Mouse (Mus musculus) lung, postnatal 14 days (tissue): ENCODE measurements around the gene Maco1.

Source experiments
- DNase-seq: peaks from one replicate; pipeline ENCODE4 v3.0.0; 2021

Gene Maco1

DNA sequence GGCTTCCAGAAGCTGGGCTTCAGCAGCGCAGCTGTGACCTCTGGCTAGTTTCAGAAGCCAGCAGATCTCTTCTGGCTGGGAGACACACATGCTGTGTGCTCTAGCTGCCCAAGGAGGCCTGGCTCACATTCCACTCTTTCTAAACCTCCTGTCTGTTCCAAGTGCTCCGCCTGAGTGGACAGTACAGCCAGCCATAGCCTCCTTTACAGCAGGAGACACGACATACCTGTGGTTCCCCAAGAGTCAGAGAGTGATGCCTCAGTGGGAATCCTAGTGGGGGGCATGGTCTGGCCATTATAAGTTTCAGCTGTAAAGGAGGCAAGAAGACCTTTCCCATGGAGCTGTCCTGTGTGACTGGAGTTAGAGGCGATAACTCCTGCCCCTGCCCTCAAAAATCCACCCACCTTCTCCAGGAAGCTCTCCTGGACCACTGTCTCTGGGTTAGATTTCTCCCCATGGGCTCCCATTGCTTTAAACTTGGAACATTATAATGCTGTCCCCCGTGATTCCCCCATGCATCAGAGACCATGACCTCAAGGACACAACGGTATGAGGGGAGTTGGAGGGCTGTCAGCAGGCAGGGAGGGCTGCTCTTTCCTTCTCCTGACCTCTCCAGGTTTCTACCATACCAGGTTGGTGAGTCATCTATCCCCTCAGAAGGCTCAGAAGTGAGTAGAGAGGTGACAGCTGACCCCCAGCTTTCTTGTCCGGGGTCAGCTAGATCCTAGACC lies 83.9 kb downstream of the Maco1 start:
- DNase-seq = no peak

DNA sequence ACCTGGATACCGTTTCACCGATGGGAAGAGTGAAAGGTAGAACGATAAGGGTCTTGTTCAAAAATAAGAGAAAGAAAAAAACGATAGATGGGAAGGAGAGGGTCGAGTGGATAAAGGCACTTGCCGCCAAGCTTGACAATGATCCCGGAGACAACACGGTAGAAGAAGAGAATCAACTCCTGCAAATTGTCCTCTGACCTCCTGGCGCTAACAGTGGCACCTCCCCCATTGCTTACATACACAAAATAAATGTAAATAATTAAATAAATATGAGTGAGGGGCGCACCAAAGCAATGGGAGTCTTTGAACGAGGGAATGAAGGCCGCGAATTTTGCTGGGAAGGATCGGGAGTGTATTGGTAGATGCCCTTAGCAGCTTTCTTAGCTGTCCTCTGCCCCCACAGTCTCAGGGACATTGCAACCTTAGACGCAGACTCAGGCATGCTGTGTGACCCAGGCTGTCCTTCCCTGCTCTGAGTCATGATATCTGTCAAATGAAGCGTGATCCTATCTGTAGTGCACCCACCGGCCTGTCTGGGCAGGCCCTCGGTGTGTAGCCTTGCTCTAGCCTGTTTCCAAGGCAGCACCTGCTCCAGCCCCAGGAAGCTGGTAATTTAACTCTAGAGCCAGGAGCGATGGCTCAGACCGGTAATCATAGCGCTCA lies 84.8 kb downstream of the Maco1 start:
- DNase-seq = no peak

DNA sequence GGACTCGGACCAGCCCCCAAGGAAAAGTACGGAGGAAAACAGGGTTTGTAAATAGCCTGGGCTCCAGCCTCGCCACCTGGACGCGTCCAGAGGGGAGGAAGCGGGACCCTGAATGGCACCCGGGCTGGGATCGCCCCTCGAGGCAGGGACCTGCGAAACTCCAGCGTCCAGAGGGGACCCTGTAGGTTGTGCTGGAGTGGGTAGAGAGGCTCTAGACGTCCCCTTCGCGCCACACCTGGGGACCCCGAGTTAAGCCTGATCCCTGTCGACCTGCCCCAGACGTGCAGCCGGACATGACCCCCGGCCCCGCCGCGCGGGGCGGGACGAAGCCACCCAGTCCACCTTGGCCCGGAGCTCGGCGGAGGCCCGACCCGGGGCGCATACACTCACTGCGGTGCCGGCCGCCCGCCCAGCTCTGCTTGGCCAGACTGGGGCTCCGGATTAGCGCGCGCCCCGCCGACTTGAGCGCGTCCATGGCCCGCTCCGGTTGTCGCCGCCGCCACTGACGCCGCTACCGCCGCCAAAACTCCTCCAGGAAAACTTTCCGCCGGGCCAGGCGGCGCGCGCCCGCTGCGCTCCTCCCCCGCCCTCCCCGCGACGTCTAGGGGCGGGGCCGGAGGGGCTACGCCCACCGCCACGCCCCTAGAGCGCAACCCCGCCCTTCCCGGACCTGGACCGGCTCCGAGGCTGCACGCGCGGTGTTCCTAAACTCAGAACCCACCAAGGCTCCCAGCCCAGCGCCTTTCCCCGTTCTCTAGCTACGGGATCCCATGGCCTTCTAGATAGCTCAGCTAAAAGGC lies 85.5 kb downstream of the Maco1 start, which contains the start of gene Ldlrap1:
Gene Ldlrap1 (minus strand): TSS at position 599 of the 800 bp plus-strand sequence.
- peak; percentile 89 for DNase-seq

DNA sequence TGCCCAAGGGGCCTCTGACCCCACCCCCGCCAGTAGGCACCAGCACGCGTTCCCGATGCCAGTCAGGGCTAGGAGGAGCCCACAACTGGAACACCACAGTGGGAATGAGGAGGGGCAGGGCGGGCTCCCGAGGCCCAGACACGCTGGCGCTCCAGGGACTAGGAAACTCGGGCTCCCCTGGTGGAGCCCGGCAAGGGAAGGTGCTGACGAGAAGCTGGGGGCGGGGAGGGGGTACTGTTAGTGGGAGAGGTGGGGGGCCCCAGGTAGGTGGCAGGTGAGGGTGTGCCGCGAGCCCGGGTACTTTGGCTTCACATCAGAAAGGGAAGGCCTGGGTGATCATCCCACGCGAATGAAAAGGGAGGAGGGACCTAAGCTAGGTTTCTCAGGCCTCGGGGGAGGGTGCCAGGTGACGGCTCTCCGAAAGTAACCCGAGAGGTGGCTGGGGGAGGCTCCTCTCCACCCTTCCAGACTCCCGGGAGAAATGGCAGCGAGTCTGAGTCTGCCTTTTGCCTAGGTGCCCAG lies 86.2 kb downstream of the Maco1 start:
- peak; percentile 65 for DNase-seq

DNA sequence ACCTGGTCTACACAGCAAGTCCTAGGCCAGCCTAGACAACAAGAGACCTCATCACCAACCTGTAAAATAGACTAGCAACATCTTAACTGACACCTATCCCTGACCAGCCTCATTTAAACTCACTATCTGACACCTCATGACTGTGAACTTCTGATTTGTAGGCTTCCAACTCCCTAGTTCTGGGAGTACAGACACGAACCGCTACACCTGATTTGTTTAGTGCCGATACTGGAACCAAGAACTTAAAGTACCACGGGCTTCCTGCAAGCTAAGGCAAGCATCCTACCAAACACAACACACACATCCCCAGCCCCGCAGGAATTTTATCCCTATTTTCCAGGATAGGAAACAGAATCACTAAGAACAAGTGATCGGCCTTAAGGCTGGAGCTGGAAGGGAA lies 86.9 kb downstream of the Maco1 start:
- no peak for DNase-seq

DNA sequence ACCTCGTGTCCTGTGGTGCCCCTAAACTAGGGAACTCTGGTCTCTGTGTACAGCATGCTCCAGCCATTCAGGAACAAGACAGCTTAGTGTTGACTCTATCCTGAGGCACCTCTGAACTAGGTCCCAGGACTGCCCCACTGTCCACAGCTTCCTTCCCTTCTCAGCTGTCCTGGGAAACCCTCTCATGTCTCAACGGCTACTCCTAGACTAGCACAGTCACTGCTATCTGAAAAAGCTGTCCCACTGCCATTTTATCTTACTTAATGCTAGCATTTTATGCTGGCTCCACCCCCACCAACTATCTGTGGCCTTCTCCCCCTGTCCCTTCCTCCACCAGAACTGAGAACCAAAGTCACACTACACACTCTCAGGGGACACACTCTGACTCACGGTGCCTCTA lies 88.8 kb downstream of the Maco1 start:
- no peak for DNase-seq

DNA sequence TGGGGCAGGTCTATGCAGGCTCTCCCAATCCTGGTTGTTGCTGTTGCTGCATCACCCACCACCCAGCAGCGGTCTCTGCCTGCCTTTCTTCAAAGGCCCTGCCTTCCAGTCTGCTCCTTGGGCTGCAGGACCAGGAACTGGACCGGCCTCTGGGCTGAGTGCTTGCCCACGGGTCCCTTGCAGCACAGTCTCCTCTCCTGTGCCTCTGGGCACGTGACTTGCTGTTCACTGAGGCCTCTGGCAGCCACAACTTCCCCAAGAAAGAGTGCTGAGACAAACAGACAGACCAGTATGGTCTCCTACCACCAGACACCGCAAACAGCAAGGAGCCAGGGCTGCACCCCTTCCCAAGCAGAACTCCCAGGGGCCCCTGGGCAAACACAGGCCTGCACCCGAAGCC lies 90.8 kb downstream of the Maco1 start:
- no peak for DNase-seq

DNA sequence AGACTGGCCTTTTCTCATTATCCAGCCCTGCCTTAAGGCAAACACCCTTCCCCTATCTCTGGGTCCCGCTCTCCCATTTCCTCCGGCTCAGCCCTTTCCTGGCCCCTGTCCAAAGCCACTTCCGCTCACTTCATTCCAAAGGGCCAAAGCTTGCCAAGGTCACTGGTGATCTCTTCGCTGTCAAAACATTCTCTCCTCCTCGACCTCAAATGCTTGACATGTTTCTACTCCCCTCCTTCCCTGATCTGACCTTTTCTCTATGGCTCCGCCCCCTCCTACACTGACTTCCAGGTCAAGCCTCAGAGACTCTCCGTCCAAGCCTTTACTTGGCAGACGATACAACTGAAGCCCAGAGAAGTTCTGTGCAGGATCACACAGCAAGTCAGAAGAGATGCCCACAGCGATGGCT lies 92.3 kb downstream of the Maco1 start:
- DNase-seq = peak; percentile 94

DNA sequence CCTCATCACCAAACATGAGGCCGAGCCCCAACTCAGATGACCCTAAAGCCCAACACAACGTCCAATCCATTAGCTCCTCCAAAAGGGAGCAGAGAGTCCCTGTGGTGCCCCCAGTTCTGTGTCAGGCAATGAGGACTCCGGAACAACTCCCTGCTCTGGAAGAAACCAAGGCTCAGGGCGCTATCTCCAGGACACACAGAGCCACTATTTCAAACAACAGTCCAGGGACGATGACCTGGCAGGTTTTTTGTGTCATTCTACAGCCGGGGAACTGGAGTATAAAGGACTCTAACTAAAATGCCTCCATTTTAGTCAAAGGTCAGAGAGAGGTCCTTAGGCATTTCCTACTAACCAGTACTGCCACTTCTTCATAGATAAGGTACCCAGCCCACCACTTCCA lies 92.9 kb downstream of the Maco1 start:
- no peak for DNase-seq

DNA sequence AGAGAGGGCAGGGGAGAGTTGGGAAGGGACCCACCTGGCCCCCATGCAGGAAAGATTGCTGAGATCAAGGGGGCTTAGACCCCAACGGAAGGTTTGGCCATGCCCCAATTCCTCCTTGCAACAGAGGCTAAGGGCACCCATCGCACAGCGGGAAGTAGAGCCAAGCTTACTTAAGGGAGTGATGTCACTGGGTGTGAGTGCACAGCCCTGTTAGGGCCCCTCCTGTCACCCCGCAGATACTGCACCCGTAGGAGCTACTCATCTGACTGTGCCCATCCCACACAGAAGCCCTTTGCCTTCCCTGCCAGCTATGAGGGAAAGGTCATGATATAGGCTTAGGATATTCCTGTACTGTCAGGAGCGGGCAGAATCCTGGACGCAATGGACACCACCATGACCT lies 93.6 kb downstream of the Maco1 start:
- no peak for DNase-seq

DNA sequence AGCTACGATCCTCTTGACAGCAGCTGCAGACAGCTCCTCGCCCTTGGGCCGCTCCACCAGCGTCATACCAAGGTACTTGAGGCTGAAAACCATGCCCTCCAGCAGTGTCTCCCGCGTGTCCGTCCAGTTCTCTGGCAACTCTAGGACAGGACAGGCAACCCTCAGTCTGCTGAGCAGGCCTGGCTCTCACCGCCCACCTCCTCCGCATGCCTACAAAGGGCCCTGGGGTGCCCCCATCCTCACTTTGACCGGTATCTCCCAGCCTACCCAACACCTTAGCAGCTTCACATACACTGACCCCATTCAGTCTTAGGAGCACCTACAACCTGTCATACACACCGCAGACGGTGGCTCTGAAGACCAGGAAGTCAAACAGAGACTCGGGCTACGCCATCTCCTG lies 94.2 kb downstream of the Maco1 start:
- DNase-seq = no peak

DNA sequence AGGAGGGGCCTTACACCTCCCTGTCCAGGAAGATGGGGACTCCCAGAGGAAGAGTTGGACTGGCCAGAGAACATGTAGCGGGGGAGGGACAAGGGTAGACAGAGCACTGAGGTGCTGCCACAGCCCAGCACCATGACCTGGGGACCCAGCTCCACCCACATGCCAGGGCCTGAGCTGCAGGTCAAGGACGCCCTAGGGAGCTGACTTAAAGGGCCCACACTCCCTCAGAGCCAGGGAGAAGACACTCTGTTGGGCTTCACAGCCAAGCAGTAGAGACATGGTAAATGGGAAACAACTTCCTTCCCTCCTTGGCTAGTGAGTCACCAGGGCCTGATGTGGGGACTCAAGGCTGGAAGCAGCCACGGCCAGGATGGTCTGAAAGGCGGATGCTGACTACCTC lies 94.8 kb downstream of the Maco1 start:
- DNase-seq = no peak

DNA sequence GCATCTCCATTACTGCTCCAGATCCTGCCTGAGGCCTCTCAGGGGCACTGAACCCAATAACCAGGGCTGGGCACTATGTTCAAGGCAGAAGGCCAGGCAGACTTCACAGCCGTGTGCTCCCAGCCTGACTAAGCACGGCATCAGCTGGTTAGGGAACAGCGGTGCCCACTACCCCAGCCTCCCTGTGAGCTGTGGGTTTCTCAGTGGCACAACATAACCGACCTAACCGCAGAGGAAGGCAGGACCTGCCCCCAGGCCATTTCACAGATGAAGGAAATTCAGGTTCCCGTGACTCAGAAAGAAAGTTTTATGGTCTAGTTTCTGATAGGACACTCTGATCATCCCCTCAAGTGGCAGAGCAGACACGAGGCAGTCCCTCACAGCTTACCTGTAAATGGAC lies 96.2 kb downstream of the Maco1 start:
- DNase-seq = no peak

DNA sequence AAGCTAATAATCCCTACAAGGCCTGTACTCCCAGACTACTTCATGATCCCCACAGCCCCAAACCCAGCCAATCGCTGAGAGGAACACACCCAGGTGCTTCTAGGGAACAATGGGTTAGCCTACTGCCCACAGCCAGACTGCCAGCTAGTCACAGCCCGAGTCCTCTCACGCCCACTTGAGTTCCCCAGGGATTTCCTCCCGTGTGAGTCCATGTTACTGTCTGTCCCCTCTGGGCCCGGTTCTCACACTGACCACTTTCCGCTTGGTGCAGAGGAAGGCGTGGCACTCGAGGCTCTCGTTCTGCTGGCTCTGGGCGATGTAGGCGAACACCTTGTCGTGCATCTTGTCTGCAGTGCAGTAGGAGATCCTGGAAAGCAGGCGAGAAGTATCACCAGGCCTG lies 98.2 kb downstream of the Maco1 start:
- no peak for DNase-seq

DNA sequence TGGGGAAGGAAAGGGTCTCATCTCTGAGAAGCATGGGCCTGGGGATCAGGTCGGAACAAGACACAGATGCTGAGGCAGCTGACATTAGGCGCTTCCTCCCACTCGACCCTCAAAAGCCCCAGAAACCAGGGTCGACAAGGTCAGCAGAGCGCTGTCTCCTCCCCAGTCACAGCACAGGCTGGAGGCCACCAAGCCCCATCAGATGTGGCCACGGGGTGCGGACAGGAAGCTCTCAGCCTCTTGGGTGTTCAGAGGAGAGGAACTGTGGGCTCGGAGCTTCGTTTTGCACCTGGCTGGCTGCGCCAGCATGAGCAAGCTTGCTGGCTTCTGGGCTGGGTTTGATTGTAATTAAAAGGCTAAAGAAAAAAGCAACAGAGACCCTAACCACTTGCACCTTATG lies 98.8 kb downstream of the Maco1 start:
- no peak for DNase-seq

DNA sequence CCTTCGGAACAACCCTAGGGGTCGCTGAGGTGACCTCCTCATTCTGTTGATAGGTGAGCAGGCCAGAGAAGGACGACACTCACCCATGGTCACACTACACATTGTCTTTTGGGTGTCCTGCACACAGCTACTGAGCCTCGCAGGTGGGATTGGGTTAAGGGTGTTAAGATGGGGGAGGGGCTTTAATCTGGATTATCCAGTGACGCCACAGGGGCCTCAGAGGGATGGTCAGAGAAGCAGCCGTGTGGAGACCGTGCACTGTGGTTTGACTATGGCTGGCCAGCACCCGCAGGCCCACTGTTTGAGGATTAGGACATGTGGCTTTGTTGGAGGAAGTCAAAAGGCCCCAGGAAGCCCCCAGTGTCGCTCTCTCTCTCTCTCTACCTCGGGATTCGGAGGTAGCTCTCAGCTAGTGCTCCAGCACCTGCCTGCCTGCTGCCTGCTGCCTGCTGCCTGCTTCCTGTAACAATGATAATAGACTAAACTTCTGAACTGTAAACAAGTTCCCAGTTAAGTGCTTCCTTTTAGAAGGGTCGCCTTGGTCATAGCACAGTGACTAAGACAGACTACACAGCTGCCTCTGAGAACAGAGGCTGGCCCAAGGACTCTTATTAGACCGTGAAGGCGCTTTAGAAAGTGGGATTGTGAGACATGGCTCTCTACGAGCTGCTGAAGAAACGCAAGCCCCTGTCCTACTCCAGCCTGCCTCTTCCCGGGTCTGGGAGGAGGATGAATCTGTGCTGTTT lies 99.5 kb downstream of the Maco1 start:
- DNase-seq = no peak

DNA sequence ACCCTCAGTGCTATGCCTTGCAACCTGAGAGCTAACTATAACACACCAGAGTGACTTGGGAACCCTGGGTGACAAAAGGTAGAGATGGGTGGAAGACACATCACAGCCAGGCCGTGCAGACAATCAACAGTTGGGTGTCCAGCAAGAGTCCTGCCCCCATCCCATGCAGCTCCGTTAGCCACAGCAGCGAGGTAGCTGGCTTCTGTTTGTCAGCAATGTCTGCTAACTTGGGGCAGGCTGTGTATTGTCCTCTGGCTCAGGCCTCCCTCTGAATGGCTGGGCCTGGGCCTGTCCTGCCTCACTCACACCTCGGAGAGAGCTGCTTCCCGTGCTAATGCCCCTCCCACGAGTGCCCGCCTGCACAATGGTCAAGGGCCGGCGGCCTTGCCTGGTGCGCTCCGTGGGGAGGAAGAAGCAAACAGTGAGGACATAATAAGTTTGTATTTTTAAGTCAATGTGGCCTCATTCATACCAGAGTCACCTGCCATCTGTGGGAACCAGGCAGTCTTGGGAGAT lies 100.2 kb downstream of the Maco1 start:
- no peak for DNase-seq
